Mouse (Mus musculus) left cerebral cortex, postnatal 14 days (tissue): Measurements from ENCODE around the gene Tac2. TPM values are rescaled to one million over a fixed set of nuclear protein-coding genes. Genes with fewer than 3 reads are reported as not detected.
"Not testable (repeated sequence)": the region's sequence is repeated elsewhere in the genome, so short reads cannot be mapped to it uniquely, and the experiment has no call there.

ENCODE experiments used
- DNase-seq, 2 experiments: peaks; one replicate each; pipeline ENCODE4 v3.0.0; 2021 to 2022; ENCODE audit warnings: low spot score in 2 of 2, mixed read lengths in 1 of 2
- intact Hi-C: fragments of 180-260 bp; cut with DNase I; formaldehyde crosslinking; loops from one replicate; pipeline ENCODE4 v1.15.1; 2025
- total RNA-seq, 2 experiments: library from RNA; stranded (reverse); gene quantifications; 2 replicates each; pipeline ENCODE4 v1.2.3; 2021

The Tac2 gene
- total RNA-seq, 2 experiments from 2014 or later, result 15.3 to 21.0 TPM

DNA sequence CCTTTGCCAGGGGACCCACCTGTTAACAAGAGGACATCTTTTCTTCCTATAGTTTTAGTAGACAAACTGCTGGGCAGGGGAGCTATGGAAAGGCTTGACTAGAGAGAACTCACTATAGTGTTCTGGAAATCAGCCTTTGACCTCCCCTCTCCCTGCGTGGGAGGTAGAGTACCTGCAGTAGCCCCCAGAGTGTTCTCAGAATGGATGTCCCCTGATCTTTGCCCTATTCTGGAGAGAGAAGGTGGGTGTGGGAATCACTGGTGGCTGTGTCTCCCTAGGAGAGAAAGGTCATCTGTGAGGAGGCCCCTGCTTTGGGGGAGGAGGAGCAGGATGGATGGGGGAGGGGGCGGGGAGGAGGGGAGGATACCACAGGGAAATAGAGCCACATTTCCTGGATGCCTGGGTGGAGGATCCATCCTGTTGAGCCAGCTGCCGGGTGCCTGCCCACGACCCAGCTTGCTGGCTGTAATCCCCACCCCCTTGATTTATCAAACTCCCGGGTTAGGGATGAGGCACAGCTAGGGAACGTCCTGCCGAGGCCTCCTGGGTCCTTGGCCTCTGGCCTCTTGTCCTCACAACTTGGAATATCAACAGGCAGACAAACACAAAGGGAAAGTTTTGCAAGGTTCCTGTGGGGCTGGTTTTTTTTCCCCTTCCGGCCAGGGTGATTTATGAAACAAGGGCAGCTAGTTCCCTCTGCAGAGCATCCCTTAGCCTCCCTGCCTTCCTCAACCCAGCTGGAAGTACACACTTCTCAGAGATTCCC, 24.8 kb downstream of the Tac2 start:
- DNase-seq, result no peak

DNA sequence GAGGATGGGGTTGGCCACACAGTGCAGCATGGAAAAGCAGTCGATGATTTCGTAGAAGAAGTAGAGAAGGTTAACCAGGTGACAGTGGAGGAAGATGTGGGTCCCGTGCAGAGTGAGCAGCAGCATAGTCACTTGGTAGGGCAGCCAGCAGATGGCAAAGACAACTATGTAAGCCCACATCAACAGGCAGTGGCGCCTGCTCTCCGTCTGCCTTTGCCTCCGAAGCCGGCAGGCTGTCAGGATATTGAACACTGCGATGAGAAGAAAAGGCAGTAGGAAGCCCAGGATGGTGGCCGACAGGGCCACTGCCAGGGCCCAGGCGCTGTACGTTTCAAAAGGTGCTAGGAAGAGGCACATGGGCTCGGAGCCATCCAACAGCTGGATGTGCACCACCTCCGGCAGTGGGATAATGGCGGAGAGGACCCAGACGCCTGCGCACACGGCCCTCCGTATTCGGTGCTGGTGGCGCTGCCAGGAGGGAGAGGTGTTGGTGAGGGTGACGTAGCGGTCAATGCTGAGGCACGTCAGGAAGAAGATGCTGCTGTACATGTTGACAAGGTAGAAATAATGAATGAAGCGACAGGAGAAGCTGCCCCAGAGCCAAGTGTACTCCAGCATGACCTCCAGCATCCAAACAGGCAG, 26.0 kb downstream of the Tac2 start:
- no peak for DNase-seq
- intact Hi-C loops, result no loop called here

More for the DNA sequence above, 24.8 kb downstream of the Tac2 start:
- intact Hi-C loops, result no loop called here

DNA sequence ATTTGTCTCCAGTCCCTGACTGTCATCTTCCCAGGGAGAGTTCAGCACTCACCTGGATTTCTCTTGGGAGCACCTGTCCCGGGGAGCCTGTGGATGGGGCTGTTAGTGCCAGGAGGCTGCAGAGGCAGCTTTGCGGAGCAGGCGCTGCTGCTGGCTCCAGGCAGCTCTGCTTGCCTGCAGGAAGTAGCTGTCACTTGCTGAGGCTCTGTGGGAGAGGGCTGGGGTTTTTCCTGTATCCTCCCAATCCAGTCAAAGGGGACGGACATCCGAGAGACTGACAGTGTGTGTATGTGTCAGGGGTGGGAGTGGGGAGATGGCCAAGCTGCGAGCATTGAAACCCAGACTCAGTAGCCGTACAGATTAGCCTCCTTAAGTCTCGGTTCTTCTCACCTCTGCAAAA, 27.3 kb downstream of the Tac2 start, which contains the start of gene Gpr182:
Gene Gpr182 (minus strand): TSS at position 185 of the 400 bp plus-strand sequence.
- intact Hi-C loops, result no loop called here
- no peak for DNase-seq

DNA sequence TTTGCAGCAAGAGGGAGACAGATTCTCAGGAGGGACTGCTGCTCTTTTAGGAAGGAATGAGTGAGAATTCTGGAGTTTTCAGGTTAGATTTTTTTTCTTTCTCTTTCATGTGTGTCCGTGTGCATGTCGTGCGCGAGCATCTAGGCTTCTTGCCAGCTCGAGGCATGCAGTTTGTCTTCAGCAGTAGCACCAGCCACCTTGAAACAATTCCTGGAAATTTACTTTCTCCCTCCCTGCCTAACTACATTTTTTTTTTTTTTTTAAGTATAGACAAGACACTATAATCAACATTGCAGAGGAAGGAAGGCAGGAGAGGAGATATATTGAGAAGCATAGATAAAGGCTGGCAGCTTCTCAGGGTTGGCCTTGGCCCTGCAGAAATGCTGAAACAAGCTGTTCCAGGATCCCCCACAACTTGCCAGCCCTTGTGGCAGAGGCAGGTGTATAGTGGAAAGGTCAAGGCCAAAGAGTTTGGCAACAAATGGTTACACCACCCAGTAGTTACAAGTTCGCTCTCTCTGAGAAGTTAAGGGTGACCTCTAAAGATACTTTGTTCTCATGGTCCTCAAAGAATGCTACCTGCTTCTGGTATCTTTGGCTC, 30.4 kb downstream of the Tac2 start:
- intact Hi-C loops, result no loop called here
- DNase-seq, result no peak

DNA sequence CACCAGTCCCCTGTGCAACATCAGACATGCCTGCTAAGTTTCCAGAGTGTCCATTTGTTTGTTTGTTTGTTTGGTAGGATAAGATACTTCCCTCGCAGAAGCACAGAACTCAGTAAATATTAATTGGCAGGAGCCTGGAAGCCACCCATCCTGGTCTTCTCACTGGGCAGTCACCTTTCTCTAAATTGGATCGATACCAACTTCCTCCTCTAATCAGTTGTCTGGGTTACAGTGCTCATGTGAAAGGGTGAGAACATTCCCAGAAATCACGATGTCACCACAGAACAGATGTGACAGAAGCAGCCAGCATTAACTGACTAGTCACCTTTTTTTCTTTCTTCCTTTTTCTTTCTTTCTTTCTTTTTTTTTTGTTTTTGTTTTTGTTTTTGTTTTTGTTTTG, 31.0 kb downstream of the Tac2 start:
- intact Hi-C loops, result no loop called here
- DNase-seq, result no peak

DNA sequence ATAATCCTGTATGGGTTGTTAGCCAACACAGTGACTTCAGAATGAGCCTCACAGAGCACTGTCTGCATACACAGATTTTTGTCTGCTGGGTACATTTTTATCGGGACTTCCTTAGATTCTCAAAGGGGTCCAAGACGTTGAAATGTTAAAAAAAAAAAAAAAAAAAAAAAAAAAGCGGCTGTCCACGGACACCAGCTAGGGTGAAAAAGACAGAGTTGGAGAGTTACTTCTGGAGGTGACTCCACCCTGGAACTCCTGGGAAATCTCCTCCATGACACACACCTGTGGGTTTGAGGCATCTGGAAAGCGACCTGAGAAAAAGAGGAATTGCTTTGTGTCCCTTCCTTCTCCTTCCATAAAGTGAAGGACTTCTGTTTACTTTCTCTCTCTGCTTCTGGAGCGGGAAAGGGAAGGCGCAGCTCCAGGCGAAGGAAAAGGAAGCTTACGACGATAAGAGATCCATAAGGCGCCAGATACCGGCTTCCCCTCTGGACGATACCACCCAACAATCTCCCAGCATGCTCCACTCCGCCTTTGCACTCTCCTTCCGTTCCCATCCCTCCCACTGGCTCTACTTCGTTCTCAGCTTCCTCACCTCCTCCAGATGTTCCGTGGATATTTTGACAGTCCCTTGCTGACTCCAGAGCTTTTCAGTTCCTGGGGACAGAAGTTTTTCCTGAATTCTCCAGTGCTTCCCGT, 31.6 kb downstream of the Tac2 start:
- intact Hi-C loops, result no loop called here
- DNase-seq, result no peak

DNA sequence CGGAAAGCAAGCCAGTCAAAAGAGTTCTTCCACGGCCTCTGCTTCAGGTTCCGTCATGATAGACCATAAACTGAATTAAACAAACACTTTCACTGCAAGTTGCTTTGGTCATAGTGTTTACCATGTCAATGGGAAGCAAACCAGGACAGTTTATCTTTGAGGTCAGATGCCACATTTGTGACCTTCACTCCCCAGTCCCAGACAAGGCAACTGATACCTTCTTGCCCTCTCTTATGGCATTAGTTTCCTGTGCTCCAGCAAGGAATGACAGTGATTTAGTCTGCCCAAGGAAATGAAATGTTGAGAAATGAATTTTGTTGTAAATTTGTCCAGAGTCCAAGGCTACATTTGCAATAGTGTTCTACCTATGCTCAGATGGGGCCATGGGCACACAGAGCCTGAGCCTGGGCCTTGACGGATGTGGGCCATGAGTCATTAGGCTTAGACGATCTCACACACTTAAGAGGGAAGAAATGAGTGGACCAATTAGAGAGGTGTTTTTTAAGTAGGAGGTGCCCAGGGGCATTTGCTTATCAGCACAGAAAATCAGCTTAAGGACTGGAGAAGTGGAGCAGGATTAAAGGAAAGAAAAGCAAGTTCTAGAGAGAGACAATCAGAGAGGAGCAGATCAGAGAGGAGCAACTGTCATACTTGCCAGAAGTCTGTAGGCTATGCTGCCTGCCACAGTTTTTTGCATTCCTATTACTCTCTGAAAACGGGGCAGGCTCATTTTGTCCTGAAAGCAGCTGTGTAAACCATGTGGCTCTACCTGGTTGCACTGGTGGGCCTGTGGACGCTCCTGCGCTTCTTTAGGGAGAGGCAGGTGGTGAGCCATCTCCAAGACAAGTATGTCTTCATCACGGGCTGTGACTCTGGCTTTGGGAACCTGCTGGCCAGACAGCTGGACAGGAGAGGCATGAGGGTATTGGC, 35.2 kb downstream of the Tac2 start, which contains the start of the genes Rdh1 and Rdh16f1:
Gene Rdh1 (plus strand): TSS at position 541 of the 930 bp plus-strand sequence.
Gene Rdh16f1 (plus strand): TSS at position 607 of the 930 bp plus-strand sequence.
- intact Hi-C loops, result no loop called here

DNA sequence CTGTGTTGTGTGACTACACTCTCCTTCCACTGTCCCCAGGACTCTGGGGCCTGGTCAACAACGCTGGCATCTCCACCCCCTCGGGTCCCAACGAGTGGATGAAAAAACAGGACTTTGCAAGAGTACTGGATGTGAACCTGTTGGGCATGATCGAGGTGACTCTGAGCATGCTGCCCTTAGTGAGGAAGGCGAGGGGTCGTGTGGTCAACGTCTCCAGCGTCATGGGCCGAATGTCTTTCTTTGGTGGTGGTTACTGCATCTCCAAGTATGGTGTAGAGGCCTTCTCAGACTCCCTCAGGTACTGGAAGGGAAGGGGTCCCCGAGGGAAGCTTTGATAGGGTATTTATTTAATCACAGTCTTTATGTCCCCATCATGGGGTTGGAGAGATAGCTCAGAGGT, 38.6 kb downstream of the Tac2 start:
- DNase-seq, intact Hi-C loops: not testable (repeated sequence)

More for the DNA sequence above, 35.2 kb downstream of the Tac2 start, which contains the start of the genes Rdh1 and Rdh16f1:
- DNase-seq, result no peak

DNA sequence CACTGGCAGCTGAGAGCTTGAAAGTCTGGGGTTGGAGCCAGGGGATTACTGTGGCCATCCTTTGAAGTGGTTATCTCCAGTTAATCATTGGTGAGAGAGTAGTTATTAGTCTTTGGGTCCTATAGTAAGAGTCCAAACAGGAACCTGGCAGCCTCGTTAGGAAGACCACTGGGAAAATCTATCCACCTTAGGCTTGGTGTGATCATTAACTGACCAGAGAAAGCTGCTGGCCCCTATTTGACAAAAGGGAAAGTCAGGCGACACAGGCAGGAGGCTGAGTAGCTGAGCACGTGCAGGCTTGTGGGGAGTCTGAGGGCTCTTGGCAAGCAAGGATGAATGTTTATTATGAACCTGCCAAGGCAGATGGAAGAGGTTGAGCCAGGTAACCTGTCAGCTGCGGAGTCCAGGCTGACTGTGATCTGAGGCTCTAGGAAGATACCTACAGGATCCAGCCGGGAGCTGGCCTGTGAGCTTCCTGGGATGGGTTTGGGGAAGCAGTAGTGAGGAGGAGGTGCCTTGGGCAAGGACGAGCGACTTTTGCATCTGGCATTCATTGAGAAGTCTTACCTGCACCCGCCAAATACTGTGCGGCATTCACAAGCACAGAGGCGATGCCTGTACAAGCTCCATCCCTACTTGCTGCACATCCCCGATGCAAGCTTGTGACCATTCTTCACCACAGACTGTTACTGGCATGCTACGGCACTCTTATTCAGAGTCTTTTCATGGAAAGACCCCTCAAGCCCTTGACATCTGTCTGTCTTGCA, 39.8 kb downstream of the Tac2 start:
- intact Hi-C loops, result no loop called here
- no peak for DNase-seq

DNA sequence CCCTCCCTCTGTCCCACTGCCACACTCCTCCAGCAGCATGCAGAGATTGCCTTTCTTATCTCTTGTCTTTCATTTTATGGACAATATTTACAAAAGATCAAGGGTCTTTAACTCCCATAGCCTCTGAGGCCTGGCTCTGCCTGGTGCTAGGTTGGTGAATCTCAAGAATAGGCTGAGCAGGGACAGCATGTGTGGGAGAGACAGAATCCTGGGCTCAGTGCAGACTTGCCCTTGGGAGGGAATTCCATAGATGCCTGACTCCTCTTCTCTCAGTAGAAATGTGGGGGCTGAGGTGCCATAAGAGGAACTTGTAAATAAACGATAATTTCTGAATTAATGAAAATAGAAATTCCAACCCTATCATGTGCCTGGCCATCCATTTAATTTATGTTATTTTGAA, 42.3 kb downstream of the Tac2 start:
- DNase-seq, result no peak
- intact Hi-C loops, result no loop called here

DNA sequence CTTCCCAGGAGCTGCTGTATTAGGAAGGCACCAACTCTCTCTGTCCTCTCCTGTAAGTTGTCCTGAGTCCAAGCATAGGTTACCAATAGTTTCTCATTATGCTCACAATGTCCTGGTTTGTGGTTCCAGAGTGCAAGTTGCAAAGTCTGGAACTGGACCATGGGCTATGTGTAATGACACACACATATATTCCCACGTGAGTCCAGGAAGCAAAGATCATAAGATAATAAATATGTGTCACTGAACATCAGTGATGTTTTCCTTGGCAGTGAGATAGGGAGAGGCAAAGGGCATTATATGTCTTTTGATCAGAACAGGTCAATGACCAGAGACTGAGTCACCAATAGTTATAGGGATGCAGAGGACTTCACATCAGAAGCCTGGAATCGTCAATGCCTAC, 51.7 kb downstream of the Tac2 start, which contains the start of gene Rdh9:
Gene Rdh9 (plus strand): TSS at position 376 of the 400 bp plus-strand sequence.
- intact Hi-C loops, result no loop called here
- DNase-seq, result no peak

Other genes starting within 250 kb of the Tac2 start
- gene Stac3, start 222.8 kb upstream of the Tac2 start, total RNA-seq, result 10 to 100 TPM in 1 of 2 experiments, 1 to 10 TPM in 1; 3.0 to 10.0 TPM
- 1 to 10 TPM; 7.4 to 8.9 TPM for gene Ndufa4l2, start 209.5 kb upstream of the Tac2 start, total RNA-seq
- gene Shmt2, start 202.0 kb upstream of the Tac2 start, total RNA-seq, result 10 to 100 TPM; 27.5 to 32.9 TPM
- 1 to 10 TPM; 4.4 to 7.4 TPM for gene Nxph4, start 189.9 kb upstream of the Tac2 start, total RNA-seq
- 100 to 1,000 TPM; 285 to 305 TPM for gene Lrp1, start 103.3 kb upstream of the Tac2 start, total RNA-seq
- 1 to 10 TPM; 8.6 to 10.0 TPM for gene Stat6, start 81.5 kb upstream of the Tac2 start, total RNA-seq
- gene Nemp1, start 57.6 kb upstream of the Tac2 start, total RNA-seq, result 1 to 10 TPM; 3.9 to 4.6 TPM
- gene Nab2, start 55.9 kb upstream of the Tac2 start, total RNA-seq, result 10 to 100 TPM; 35.2 to 40.7 TPM
- under 1 TPM; 0.21 to 0.51 TPM for gene Myo1a, start 19.3 kb upstream of the Tac2 start, total RNA-seq
- 1 to 10 TPM; 8.5 to 8.8 TPM for gene Zbtb39, start 15.1 kb downstream of the Tac2 start, total RNA-seq
- 1 to 10 TPM; 1.3 to 1.5 TPM for gene Gpr182, start 27.3 kb downstream of the Tac2 start, total RNA-seq
- under 1 TPM; 0.18 to 0.21 TPM for gene Rdh1, start 35.2 kb downstream of the Tac2 start, total RNA-seq
- not detected for gene Rdh16f1, start 35.3 kb downstream of the Tac2 start, total RNA-seq
- under 1 TPM; 0.87 to 0.94 TPM for gene Rdh9, start 51.9 kb downstream of the Tac2 start, total RNA-seq
- gene Rdh16, start 76.7 kb downstream of the Tac2 start, total RNA-seq, result not detected
- gene Rdh19, start 125.5 kb downstream of the Tac2 start, total RNA-seq, result not detected
- gene Rdh16f2, start 142.0 kb downstream of the Tac2 start, total RNA-seq, result not detected
- gene Rdh7, start 164.3 kb downstream of the Tac2 start, total RNA-seq, result not detected
- not detected for gene Sdr9c7, start 174.0 kb downstream of the Tac2 start, total RNA-seq